Mouse (Mus musculus) hindbrain, embryonic 10.5 days (tissue): ENCODE data around the gene 5730409E04Rik. TPM values are rescaled to one million over a fixed set of nuclear protein-coding genes. Genes with fewer than 3 reads are reported as not detected.

Experiments
- DNase-seq: peaks from one replicate; pipeline ENCODE4 v3.0.0-alpha.2; 2017; ENCODE audit warnings: low spot score
- H3K27ac ChIP-seq: fragments of 300-500 bp; sonication (generic); 2 replicates; pipeline ENCODE4 v1.5.1; 2016; ENCODE audit warnings: mild to moderate bottlenecking, moderate library complexity
- H3K27me3 ChIP-seq: fragments of 300-500 bp; sonication (generic); 2 replicates; pipeline ENCODE4 v1.6.1; 2016; ENCODE audit warnings: mild to moderate bottlenecking; ENCODE audit not compliant: poor library complexity, insufficient read depth, severe bottlenecking
- H3K36me3 ChIP-seq: fragments of 300-500 bp; sonication (generic); 2 replicates; pipeline ENCODE4 v1.6.1; 2016; ENCODE audit warnings: mild to moderate bottlenecking, moderate library complexity
- H3K4me1 ChIP-seq: fragments of 300-500 bp; sonication (generic); replicated peaks from 2 replicates; pipeline ENCODE4 v1.6.1; 2016; ENCODE audit warnings: mild to moderate bottlenecking
- H3K4me3 ChIP-seq: fragments of 300-500 bp; sonication (generic); 2 replicates; pipeline ENCODE4 v1.5.1; 2016; ENCODE audit warnings: mild to moderate bottlenecking, moderate library complexity
- H3K9me3 ChIP-seq: fragments of 300-500 bp; sonication (generic); 2 replicates; pipeline ENCODE4 v1.6.1; 2016; ENCODE audit warnings: mild to moderate bottlenecking, moderate library complexity
- WGBS: fragments of 180-500 bp; shearing (Covaris S2); methylation state at CpG from one replicate; pipeline ENCODE4 v1.1.7; 2016; 5-methylcytosine and 5-hydroxymethylcytosine counted together
- polyA plus RNA-seq: library from polyadenylated mRNA; unstranded; fragments of >200 nt; fragmentation: Nextera tagmentation; extraction: Ambion mirVana; gene quantifications from 2 replicates; pipeline ENCODE4 v1.2.1, GENCODE M21; 2016

5730409E04Rik gene
- polyA plus RNA-seq, 1 experiment from 2014 or later, result 2.4 TPM

DNA sequence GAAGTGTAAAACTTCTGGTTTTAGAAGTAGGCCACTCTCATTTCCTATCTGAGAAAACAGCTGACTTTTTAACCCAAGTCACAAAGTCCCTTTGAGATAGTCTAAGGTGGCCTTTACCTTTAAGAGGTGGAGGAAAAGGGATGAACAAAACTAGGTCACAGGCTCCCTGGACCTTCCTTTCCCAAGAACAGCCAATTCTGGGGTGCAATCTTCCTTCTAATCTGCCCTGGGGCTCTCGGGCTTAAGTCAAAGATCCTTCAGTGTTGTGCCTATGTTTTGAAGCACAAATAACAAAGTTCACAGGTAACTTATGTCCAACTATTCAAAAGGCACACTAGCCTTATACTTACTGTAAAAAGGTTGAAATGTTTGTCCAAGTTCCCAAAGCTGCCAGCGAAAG lies 5.5 kb upstream of the 5730409E04Rik start:
- WGBS, result 84% methylated on average over 2 of the region's 2 CpGs
- Histone ChIP-seq H3K36me3 (no peaks in the 10 kb centered on the region), H3K27me3 (peaks cover 87% of the 10 kb centered on the region), H3K9me3 (no peaks in the 10 kb centered on the region), H3K27ac (no peak overlapping the region), H3K4me1 (peaks cover 14% of the 10 kb centered on the region), H3K4me3 (no peak overlapping the region)
- no peak for DNase-seq

DNA sequence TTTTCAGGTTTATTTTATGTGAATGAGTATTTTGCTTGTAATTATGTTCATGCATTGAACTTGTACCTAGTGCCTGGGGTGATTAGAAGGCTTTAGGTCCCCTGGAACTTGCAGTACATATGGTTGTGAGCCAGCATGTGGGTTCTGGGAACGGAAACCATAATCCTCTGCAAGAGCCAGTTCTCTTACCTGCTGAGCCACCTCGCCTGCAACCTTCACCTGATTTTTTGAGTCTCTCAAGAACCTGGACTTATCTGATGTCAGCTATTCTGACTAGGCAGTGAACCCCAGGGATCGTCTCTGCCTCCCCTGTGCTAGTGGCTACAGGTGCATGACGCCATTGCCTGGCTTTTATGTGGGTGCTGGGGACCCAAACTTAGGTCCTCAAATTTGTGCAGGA lies 3.9 kb upstream of the 5730409E04Rik start:
- Histone ChIP-seq H3K36me3 (no peaks in the 10 kb centered on the region), H3K9me3 (no peaks in the 10 kb centered on the region), H3K27ac (no peak overlapping the region), H3K4me3 (no peak overlapping the region), H3K27me3 (peaks cover 84% of the 10 kb centered on the region), H3K4me1 (peaks cover 24% of the 10 kb centered on the region)
- no peak for DNase-seq
- WGBS, result 84% methylated on average over 4 of the region's 4 CpGs

DNA sequence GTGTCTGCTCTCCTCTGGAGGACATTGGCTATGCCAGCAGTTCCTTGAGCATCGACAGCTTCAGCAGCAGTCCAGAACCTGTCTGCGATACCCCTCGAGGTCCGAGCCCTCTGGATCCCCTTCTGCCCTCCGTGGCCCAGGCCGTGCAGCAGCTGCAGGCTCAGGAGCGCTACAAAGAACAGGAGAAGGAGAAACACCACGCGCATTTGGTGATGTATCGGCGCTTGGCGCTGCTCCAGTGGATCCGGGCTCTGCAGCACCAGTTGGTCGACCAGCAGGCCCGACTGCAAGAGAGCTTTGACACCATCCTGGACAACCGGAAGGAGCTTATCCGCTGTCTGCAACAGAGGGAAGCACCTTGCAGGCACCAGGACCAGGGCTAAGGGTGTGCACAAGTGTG lies 2.4 kb downstream of the 5730409E04Rik start:
- Histone ChIP-seq H3K27ac (no peak overlapping the region), H3K27me3 (peaks cover 88% of the 10 kb centered on the region), H3K4me1 (peaks cover 15% of the 10 kb centered on the region), H3K36me3 (no peaks in the 10 kb centered on the region), H3K9me3 (no peaks in the 10 kb centered on the region), H3K4me3 (no peak overlapping the region)
- 90% methylated on average over 17 of the region's 17 CpGs for WGBS
- no peak for DNase-seq

DNA sequence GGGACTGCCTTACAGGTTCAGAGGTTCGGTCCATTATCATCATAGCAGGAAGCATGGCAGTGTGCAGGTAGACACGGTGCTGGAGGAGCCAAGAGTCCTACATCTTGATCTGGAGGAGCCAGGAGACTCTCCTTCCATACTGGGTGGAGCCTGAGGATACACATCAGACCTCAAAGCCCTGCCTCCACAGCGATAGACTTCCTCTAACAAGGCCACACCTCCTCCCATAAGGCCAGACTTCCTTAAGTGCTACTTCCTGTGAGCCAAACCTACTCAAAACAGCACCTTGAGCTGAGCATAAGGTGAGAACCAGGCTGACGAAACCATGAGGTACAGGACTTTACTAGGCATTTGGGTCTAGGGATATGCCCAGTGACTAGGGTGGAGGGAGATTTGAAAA lies 6.7 kb downstream of the 5730409E04Rik start:
- DNase-seq, result no peak
- no peaks in the 10 kb centered on the region for H3K9me3 ChIP-seq
- H3K4me3 ChIP-seq, result no peak overlapping the region
- H3K27me3 ChIP-seq, result peaks cover 94% of the 10 kb centered on the region
- H3K36me3 ChIP-seq, result no peaks in the 10 kb centered on the region
- H3K27ac ChIP-seq, result no peak overlapping the region
- 83% methylated on average over 4 of the region's 4 CpGs for WGBS
- H3K4me1 ChIP-seq, result peaks cover 23% of the 10 kb centered on the region

DNA sequence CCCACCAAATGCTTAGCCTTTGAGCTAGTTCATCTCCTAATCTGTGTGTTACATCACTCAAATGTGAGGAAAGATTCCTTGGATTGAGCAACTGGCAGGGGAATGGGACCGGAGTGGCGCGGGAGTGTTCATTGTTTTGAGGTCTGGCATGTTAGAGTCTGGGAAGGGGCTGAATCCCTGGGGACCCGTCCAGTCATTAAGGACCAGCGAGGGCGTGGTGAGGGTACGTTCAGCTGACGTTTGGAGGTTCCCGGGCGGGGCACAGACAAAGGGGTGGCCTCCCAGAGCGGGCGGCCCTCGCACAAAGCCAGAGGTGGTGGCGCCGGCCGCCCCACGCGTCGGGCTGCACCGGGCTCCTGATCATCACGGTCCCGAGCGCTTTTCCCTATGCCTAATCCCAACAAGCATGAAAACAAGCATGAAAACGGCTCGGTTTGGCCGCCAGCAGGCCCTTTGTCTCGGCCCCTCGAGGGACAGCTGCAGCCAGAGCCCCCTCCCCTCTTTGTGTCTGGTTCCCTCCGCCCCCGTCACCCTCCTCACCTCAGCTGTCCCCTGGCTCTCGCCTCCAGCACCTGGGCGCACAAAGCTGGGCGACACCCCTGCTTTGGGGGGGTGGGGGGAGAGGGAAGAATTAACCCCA lies 10.2 kb downstream of the 5730409E04Rik start:
- WGBS, result under 1% methylated on average over 33 of the region's 33 CpGs
- Histone ChIP-seq H3K4me1 (peaks cover 19% of the 10 kb centered on the region), H3K27ac (peak overlapping the region; percentile 89), H3K9me3 (no peaks in the 10 kb centered on the region), H3K27me3 (peaks cover 95% of the 10 kb centered on the region), H3K36me3 (no peaks in the 10 kb centered on the region), H3K4me3 (peak overlapping the region; percentile 44)
- DNase-seq, result peak; percentile 80

DNA sequence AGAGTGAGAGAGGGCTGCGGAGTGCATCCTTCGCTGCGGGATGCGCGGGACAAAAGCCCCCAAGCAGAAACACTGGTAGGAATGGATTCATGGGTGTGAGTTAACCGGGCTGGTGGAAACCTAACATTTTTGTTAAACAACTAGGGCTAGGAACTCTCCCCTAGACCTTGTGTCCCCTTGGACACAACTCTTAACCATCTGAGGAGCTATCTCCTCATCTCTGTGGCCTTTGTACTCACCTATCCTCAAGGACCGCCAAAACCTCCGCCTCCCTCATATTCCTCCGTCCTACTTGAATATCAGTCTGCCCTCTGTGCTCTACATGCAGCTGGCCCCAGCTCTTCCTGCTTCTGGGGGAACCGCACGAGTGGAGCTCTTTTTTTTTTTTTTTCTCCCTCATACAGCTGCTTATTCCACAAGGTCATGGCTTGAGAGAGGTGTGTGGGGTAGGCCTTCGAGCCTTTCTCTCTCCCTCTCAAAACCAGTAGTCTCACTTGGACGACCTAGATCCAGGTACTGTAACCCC lies 10.8 kb downstream of the 5730409E04Rik start:
- peak overlapping the region; percentile 44 for H3K4me3 ChIP-seq
- WGBS, result 19% methylated on average over 13 of the region's 13 CpGs
- peaks cover 96% of the 10 kb centered on the region for H3K27me3 ChIP-seq
- H3K4me1 ChIP-seq, result peaks cover 19% of the 10 kb centered on the region
- H3K36me3 ChIP-seq, result no peaks in the 10 kb centered on the region
- H3K9me3 ChIP-seq, result no peaks in the 10 kb centered on the region
- H3K27ac ChIP-seq, result peak overlapping the region; percentile 89
- no peak for DNase-seq

DNA sequence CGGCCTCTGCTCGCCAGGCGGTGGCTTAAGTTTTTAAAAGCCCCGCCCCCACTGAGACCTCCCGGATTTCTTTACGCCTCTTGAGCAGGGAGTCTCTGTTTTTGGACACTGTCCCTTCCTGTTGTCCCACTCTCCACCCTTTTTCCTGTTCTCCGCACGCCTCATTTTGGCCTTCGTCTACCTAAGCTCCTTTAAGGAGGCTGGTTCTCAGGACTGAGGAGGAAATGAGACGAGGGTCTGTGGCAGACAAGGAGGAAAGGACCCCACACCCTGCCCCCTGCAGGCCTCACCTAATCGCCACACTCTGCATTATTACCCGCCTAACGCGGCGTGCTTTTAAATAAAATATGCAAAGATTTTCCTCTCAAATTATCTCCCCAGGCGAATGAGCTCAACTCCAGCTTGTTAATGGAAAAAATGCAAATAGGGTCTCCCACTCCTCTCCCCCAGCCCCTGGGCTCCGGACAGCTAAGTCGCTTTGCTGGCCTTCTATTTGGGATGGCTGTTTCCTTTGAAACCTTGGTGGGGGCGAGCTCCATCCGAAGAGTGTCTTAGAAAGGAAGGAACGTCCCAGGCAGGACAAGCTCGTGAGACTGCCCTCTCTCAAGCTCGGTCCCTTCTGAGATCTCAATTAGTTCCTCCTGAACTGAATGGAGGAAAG lies 17.5 kb downstream of the 5730409E04Rik start:
- WGBS, result 3% methylated on average over 23 of the region's 23 CpGs
- H3K36me3 ChIP-seq, result no peaks in the 10 kb centered on the region
- H3K4me1 ChIP-seq, result peaks cover 24% of the 10 kb centered on the region
- no peaks in the 10 kb centered on the region for H3K9me3 ChIP-seq
- DNase-seq, result peak; percentile 49
- H3K27ac ChIP-seq, result peak overlapping the region; percentile 75
- peak overlapping the region; percentile 43 for H3K4me3 ChIP-seq
- H3K27me3 ChIP-seq, result peaks cover 65% of the 10 kb centered on the region

DNA sequence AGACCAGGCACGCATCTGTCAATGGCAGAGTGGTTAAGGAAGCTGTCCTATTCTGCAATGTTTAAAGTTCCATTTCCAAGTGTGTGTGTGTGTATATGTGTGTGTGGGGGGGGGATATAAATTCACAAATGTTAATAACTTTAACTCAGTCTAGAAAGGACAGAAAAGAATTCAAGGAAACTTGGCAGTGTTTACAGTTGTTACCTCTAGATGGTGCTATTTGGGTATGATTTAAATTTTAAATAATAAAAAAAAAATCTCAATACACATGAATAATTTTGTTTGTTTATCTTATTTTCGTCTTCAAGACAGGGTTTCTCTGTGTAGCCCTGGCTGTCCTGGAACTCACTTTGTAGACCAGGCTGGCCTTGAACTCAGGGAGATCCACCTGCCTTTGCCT lies 22.3 kb downstream of the 5730409E04Rik start:
- no peak for DNase-seq
- no peaks in the 10 kb centered on the region for H3K36me3 ChIP-seq
- peaks cover 23% of the 10 kb centered on the region for H3K4me1 ChIP-seq
- WGBS, result 58% methylated on average over 2 of the region's 2 CpGs
- H3K27ac ChIP-seq, result no peak overlapping the region
- H3K4me3 ChIP-seq, result no peak overlapping the region
- H3K9me3 ChIP-seq, result no peaks in the 10 kb centered on the region
- peaks cover 44% of the 10 kb centered on the region for H3K27me3 ChIP-seq

DNA sequence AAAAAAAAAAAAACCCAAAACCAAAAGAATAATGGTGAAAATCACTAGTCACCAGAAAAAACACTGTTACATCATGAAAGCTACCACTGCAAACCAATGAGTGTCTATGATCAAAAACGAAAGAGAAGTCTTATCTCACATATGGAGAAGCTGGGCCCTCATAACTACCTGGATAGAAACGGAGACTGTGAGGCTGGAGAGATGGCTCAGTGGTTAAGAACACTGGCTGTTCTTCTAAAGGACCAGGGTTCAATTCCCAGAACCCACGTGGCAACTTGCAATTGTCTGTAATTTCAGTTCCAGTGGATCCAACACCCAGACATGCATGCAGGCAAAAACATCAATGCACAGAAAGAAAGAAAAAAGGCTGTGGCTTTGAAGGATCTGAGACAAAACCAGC lies 23.1 kb downstream of the 5730409E04Rik start:
- Histone ChIP-seq H3K27ac (no peak overlapping the region), H3K4me3 (no peak overlapping the region), H3K36me3 (no peaks in the 10 kb centered on the region), H3K9me3 (no peaks in the 10 kb centered on the region), H3K4me1 (peaks cover 15% of the 10 kb centered on the region), H3K27me3 (peaks cover 38% of the 10 kb centered on the region)
- no peak for DNase-seq
- 74% methylated on average over 3 of the region's 3 CpGs for WGBS

DNA sequence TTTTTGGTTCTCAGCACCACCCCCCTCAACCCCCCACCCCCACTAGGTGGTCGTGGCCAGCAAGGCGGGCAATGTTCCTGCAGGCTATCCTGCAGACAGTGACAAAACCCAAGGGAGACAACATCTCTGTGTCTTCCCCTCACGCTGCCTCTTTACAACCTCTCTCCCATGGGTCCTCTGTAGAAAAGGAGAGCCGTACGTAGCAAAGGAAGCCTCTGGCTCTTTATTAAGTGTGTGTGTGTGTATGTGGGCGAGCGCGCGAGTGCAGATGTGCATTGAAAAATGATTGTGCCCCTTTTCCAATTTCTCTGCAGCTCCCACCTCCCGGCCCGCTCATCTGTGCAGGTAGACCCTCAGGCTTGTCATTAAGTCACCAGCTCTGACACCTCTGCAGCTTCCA lies 26.7 kb downstream of the 5730409E04Rik start:
- no peaks in the 10 kb centered on the region for H3K36me3 ChIP-seq
- H3K27me3 ChIP-seq, result peaks cover 29% of the 10 kb centered on the region
- DNase-seq, result no peak
- H3K9me3 ChIP-seq, result no peaks in the 10 kb centered on the region
- no peak overlapping the region for H3K27ac ChIP-seq
- 37% methylated on average over 11 of the region's 11 CpGs for WGBS
- H3K4me3 ChIP-seq, result 0 out of 2 replicates have a peak overlapping the region, but pooled peaks have one; percentile 0
- H3K4me1 ChIP-seq, result peaks cover 17% of the 10 kb centered on the region

DNA sequence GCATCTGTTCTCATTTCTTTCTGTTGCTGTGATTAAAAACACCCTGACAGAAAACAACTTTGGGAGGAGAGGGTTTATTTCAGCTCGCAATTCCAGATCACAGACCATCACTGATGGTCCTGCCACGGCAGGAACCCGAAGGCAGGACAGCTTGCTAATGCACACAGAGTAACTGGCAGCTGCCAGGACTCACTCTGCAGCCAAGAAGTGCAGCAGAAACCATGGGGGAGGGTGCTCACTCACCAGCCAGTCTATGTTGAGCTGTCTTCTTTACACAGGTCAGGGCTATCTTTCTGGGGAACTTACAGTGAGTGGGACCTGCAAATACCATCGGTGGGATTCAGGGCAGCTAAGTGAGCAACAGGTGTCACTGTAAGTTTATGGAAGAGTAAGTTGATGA lies 27.8 kb downstream of the 5730409E04Rik start:
- Histone ChIP-seq H3K4me3 (no peak overlapping the region), H3K27ac (no peak overlapping the region), H3K9me3 (no peaks in the 10 kb centered on the region), H3K27me3 (peaks cover 29% of the 10 kb centered on the region), H3K4me1 (peaks cover 17% of the 10 kb centered on the region), H3K36me3 (no peaks in the 10 kb centered on the region)
- no peak for DNase-seq
- 80% methylated on average over 4 of the region's 4 CpGs for WGBS

DNA sequence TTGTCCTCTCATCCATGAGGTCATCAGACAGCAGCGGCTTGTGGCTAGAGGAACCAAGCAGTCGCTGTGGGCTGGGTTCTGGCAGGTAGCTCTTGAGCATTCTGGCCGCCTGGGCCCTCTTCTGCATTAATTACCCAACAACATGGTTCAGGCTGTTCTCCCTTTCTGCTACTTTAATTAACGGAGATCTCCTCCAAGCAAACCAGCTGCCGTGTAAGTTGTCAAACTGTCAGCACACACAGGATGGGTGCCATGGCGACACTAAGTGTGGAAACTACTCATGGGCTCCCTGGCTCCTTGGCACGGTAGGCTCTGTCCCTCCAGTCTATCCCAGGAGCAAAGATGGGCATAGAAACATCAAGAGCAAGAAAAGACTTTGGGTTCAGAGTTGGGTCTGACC lies 29.7 kb downstream of the 5730409E04Rik start:
- no peaks in the 10 kb centered on the region for H3K36me3 ChIP-seq
- H3K27ac ChIP-seq, result no peak overlapping the region
- 70% methylated on average over 7 of the region's 7 CpGs for WGBS
- H3K9me3 ChIP-seq, result no peaks in the 10 kb centered on the region
- H3K4me3 ChIP-seq, result no peak overlapping the region
- no peak for DNase-seq
- peaks cover 17% of the 10 kb centered on the region for H3K4me1 ChIP-seq
- H3K27me3 ChIP-seq, result peaks cover 29% of the 10 kb centered on the region

DNA sequence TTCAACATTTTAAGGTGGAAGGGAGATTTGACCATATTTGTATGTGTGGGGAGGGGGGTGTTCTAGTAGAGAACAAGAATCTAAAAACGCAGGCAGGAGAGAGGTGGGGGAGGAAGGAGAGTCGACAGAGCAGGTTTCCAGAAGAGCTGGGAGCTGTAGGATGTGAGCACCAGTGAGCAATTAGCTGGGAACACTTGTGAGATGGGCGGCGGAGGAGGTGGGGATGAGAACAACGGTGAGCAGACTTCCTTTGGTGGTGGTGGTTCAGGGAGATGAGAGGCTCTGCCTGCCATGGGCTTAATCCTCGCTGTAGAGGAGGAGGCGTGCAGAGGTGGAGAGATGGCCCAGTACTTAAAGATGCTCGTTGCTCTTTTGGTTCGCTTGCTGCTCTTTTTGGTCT lies 32.3 kb downstream of the 5730409E04Rik start:
- Histone ChIP-seq H3K9me3 (no peaks in the 10 kb centered on the region), H3K4me1 (0 out of 2 replicates have a peak, but pooled peaks cover 4% of the 10 kb centered on the region), H3K36me3 (no peaks in the 10 kb centered on the region), H3K4me3 (no peak overlapping the region), H3K27me3 (peaks cover 5% of the 10 kb centered on the region), H3K27ac (no peak overlapping the region)
- WGBS, result 52% methylated on average over 9 of the region's 9 CpGs
- no peak for DNase-seq
